Mouse (Mus musculus): ENCODE measurements at regions not wholly inside any gene's neighbourhood (a gene's known extent, or its start where the extent isn't known, plus 50 kb on each side); places are given as distances from the start of the nearest gene placed in this dataset.
"Not testable (repeated sequence)": the region's sequence is repeated elsewhere in the genome, so short reads cannot be mapped to it uniquely, and the experiment has no call there.

DNA sequence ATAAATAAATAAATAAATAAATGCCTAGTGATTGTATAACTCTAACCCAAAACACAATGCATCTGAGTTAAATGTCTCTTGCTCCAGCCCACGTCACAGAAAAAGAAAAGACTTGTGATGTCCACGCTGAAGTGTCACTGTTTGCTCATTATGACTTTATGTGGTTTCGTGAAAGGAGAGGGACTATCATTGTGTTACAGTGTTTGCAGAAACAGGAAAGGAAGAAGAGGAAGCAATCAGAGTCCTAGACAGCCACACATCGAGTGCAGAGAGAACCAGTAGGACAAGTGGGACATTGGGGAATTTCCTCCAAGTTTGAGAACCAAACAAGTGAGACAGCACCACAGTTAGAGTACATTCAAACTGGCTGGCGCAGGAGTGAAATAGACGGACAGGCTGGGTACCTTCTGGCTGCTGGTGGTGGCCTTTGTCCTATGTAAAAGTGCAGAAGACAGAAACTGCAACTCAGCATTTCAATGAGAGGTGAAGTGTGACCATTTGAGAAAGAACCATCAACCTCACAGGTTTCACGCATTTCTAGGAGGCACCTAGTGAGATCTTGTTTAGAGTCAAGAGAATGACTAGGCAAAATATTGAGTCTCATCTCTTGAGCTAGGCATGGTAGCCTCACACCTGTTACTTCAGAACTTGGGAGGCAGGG is 59.6 kb downstream of the Fasl start:
- no peak for DNase-seq (ENCODE audit: low spot score)

GRCm38 (mm10) chr1:161727357-161727756 is 60.9 kb downstream of the Fasl start:
- DNase-seq (ENCODE audit: low spot score): not testable (repeated sequence)

GRCm38 (mm10) chr1:161726098-161726497 is 62.2 kb downstream of the Fasl start:
- not testable (repeated sequence) for DNase-seq (ENCODE audit: low spot score)

DNA sequence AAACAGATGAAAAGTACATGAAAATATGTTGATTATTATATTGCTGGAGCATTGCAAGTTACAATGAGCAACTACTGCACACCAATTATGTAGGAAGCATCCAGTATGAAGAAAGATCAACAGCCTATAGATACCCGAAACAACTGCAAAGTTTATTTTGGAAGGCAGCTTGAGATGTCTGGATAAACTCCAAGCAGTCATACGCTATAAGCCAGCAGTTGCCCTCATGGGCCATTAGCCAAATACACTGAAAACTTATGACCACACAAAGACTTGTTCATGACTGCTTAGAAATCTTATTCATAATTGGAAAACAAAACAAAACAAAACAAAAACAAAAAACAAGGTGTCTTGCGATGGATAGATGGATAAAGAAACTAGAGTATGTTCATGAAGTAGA is 68.4 kb downstream of the Fasl start:
- no peak for DNase-seq (ENCODE audit: low spot score)

- peak; percentile 24 for DNase-seq (ENCODE audit: low spot score)
Measured at GRCm38 (mm10) chr1:161718254-161718653, 70.0 kb downstream of the Fasl start.

DNA sequence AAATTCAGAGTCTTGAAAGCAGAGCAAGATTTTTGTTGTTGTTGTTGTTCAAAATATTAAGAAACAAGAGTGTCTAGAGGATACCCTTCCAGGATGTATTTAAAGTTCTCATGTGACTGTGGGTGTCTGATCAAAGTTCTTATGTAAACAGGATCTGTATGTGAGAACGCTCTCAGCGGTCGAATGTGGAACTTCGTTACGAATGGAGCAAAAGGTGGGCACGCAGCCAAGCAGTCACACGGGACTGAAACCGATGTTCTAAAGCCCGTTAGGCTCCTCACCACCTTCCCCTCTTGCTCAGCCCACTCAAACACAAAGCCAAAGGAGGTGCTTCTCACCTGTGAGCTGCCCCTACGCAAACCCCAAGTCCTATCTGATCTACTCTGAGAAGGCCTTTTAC is 75.4 kb downstream of the Fasl start:
- DNase-seq (ENCODE audit: low spot score): no peak

- no peak for DNase-seq (ENCODE audit: low spot score)
Measured at GRCm38 (mm10) chr1:161712283-161712682, 76.0 kb downstream of the Fasl start.

DNA sequence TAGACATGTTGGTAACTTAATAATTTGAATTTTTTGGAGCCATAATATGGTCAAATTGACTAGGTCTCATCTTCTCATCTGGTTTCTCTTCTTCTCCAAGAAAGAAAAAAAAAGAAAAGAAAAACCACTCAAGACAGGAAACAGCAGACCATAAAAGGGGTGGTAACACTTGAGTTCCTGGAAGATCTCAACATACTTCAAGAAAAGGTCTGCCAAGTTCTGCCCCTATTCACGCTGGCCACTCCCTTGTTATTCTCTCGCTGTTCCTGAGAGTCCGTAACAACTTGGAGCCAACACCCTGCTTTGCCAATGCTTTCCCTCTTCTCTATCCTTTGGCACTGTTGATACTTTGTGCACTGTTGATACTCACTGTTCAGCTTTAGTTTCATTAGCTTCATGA is 81.2 kb downstream of the Fasl start:
- DNase-seq (ENCODE audit: low spot score): no peak

DNA sequence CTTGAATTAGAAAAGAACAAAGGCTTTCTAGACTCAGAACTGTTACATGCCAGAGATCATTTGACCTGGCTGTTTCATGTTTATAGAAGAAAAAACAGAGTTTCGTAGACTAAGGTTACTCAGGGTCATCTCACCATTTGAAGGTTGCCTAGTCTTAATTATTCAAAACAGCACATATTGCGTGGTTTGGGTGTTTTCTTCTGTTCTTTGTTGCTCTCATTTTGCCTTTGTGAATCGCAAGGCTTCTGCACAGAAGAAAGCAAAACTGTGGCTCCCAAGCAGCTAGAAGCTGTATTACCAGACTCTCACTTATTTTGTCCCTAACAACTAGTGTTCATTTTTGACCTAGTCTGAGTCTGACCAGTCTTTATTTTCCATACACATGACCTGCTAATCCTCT is 83.3 kb downstream of the Fasl start:
- DNase-seq (ENCODE audit: low spot score): no peak

DNA sequence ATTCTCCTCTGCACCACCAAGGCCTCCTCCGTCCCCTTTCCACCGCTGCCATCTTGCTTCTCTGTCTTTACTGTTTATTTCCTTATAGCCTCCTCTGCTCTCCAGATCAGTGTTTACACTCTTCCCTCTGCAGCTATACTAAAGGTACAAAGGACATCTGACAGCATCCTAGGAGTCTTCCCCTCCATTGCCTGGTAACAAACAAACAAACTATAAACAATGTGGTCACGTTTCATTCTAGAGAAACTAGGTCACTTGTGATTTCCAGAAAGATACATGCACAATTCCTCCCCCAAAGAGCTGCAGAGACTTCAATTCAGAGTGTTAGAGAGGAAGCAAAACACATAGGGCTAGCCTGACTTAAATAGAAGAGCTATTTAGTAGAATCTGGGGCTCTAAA is 83.8 kb downstream of the Fasl start:
- DNase-seq (ENCODE audit: low spot score): no peak

GRCm38 (mm10) chr1:161695886-161696285 is 92.4 kb downstream of the Fasl start:
- peak; percentile 10 for DNase-seq (ENCODE audit: low spot score)

GRCm38 (mm10) chr1:161693768-161694160 is 94.5 kb downstream of the Fasl start:
- no peak for DNase-seq (ENCODE audit: low spot score)

GRCm38 (mm10) chr1:161692836-161693767 is 95.2 kb downstream of the Fasl start:
- DNase-seq (ENCODE audit: low spot score): no peak

- peak; percentile 15 for DNase-seq (ENCODE audit: low spot score)
Measured at GRCm38 (mm10) chr1:161688946-161689345, 99.3 kb downstream of the Fasl start.

DNA sequence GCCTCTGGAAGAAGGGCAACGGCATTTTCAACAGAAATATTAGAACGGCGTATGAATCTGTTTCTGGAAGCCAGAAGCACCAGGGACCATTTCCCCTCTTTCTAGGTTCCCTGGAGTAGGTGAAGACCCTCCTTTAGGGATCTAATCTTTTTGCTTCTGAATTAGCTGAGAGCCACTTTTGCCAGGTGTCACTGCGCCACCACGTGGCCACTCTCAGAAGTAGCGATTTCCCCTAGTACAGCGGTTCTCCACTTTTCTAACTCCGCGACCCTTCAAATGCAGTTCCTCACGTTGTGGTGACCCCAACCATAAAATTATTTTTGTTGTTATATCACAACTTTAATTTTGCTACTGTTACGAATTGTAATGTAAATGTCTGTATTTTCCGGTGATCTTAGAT is 100.7 kb downstream of the Fasl start:
- peak; percentile 81 for DNase-seq (ENCODE audit: low spot score)

DNA sequence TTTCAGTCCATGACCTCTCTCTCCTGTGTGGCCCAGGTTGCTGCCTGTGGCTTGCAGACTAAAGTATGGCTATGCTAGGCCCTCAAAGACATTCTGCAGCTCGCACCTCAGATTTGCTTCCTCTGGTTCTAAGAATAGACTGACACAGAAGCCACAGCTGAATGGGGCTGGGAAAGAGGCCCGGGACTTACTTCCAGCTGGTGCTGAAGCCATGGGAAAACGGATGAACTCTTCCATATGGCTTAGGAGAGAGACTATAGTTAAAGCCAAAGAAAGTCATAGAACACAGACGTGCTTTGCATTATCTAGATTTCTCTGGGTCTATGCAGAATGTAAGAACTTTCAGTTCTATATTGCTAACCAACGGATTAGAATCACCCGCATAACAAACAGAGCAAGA is 107.7 kb downstream of the Fasl start:
- DNase-seq (ENCODE audit: low spot score): no peak

GRCm38 (mm10) chr1:161670937-161671336 is 117.4 kb downstream of the Fasl start:
- DNase-seq (ENCODE audit: low spot score): no peak

DNA sequence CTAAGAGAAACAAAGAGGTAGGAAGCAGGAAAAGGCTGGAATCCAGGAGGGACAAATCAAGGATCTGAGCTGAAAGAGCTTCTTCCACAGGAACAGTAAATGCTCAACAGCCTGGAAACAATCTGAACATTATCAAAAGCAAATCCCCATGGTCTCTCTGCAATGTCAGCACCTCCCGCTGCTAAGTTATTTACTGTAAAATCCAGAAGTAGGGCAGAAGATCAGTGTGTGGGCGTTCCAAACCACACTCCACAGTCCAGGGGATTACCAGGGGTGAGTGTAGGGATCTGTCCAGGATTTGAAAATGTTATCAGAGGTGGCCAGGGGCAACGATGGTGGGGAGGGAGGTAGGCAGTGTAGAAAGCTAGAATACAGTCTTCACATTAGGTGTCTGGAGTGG is 124.0 kb downstream of the Fasl start:
- no peak for DNase-seq (ENCODE audit: low spot score)

- DNase-seq (ENCODE audit: low spot score): no peak
Measured at GRCm38 (mm10) chr1:161663351-161663750, 124.9 kb downstream of the Fasl start.

DNA sequence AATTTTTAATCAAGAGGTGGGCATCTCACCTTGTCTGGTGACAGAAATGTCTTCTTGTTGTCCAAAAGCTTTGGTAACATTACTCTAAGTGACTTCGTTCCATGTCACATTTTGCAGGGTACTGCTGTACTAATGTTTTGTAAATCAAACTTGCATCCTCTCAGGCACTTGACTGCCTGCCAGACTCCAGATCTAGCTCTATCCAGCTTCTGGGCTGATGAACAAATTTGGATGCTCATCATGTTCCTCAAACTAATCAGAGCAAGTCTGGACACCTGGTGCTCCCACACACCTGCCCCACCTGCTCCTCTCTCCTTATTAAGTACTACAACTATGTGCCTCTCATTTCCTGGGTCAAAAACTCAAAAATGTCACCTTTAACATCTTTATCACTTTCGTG is 126.1 kb downstream of the Fasl start:
- no peak for DNase-seq (ENCODE audit: low spot score)

DNA sequence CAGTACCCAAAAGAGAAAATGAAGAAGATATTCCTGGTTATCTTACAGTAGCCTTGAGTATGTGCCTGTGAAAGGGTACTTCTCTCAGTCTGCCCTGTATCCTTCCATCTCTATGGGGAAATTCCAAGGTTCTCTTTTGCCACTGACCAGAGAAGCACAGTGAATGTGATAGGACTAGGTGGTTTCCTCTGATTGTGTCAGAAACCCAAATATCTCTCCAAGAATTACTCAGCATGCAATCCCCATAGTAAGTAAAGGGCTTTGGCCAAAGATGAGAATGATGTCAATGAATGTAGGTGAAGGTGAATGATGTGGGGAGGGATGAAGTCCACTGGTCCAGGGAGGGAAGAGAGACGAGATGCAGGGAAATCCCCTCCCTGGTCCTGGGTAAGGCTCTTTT is 130.8 kb downstream of the Fasl start:
- no peak for DNase-seq (ENCODE audit: low spot score)

DNA sequence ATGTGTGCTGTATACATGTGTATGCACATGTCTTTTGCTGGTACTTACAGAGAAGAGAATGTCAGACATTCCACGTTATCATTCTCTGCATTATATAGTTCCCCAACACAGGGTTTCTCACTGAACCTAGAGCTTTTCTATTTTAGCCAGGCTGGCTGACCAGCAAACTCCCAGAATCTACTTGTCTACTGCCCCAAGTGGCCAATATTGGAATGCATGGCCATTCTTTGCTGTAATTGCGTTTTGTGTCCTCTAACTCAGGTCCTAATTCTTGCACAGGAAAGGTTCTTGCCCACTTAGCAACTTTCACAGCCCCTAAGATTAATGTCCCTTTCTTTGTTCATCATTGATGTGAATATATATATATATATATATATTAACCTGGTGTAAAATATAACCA is 138.9 kb downstream of the Fasl start:
- DNase-seq (ENCODE audit: low spot score): peak; percentile 13

- no peak for DNase-seq (ENCODE audit: low spot score)
Measured at GRCm38 (mm10) chr1:161632098-161632497, 137.6 kb downstream of the Tnfsf18 start.

All from embryo, embryonic 10.5 days (tissue).